Mouse (Mus musculus) cerebellum, adult 2 months (tissue): ENCODE data around the gene Morn2.

ENCODE experiments used
- CTCF ChIP-seq: fragments of 200-500 bp; IDR thresholded peaks from 2 replicates; pipeline ENCODE4 v1.5.1; 2011; ENCODE audit warnings: low read depth, mild to moderate bottlenecking, control low read depth, low read length, moderate library complexity, borderline replicate concordance; ENCODE audit not compliant: insufficient read depth
- POLR2A ChIP-seq: fragments of 200-500 bp; IDR thresholded peaks from 2 replicates; pipeline ENCODE4 v1.6.1; 2011; ENCODE audit warnings: low read length, control low read depth, borderline replicate concordance; ENCODE audit not compliant: insufficient read depth

DNA sequence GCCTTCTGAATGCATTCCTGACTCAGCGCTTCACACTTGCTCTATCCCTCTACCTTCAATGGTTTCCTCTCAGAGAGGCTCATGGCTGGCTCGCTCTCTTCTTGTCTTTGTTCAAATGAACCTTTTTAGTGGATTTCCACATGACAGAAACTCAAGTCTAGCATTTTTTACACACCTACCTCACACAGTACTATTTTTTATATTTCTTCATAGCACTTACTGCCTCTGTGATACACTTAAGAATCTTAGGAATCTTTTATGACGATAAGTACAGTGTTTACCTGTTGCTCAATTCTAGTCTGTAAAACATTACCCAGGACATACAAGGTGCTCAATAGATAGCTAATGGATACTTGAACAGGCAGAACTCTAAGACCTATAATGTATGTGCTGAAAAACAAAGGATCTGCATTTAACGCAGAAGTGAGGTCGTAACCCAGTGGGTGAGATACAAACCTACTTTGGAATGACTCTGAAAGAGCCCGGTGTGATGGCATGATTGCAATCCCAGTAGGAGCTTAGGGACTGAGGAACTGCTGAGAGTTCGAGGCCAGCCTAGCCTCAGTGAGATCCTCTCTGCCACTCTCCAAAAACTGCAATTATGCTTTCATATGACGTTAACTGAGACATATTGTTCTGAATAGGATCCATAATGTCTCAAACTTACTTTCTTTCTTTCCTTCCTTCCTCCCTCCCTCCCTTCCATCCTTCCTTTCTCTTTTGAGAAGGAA is 10.5 kb upstream of the Morn2 start:
- TF ChIP-seq POLR2A: no peak
- TF ChIP-seq CTCF: no peak
